Mouse (Mus musculus): ENCODE measurements around the gene Abhd6. TPM values are rescaled to one million over a fixed set of nuclear protein-coding genes. Genes with fewer than 3 reads are reported as not detected.

Gene Abhd6
- polyA plus RNA-seq, 1 experiment from 2014 or later, result 16.1 TPM

GRCm38 (mm10) chr14:8028086-8028485 is 25.4 kb downstream of the Abhd6 start:
- Histone ChIP-seq H3K4me2 (replicated peaks; ENCODE audit: low read depth, low read length) (no peak overlapping the region), H3K4me1 (replicated peaks; ENCODE audit: control insufficient read depth, insufficient read depth, low read length) (no peaks in the 10 kb centered on the region), H3K9me3 (ENCODE audit: control insufficient read depth, low read length) (no peaks in the 10 kb centered on the region), H3K9ac (ENCODE audit: low read depth, low read length) (no peak overlapping the region), H3K4me3 (ENCODE audit: low read depth, low read length) (no peak overlapping the region), H3K27ac (ENCODE audit: low read depth, low read length) (no peak overlapping the region), H3K27me3 (ENCODE audit: control insufficient read depth, insufficient read depth, low read length) (no peaks in the 10 kb centered on the region), H3K36me3 (ENCODE audit: control insufficient read depth, insufficient read depth, low read length) (no peaks in the 10 kb centered on the region)
- DNase-seq (ENCODE audit: low spot score) (no peak), ATAC-seq (ENCODE audit: low FRiP score) (no peak)
- WGBS, result 94% methylated on average over 5 of the region's 5 CpGs

DNA sequence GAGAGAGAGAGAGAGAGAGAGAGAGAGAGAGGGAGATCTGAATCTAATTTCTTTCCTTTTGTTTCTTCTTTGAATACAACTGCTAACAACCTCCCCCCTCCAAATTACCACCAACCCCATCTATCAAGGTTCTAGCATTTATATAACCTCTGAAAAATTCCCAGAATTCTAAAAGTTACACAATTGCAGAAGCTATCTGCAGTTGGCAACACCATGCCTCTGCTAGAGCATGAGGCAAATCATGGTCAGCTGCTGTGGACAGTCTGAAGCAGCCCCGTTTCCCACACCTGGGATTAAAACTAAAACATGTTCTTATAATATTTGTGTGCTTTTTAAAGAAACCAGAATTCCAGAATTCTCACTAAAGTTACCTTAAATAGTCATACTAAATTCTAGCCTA is 27.1 kb downstream of the Abhd6 start:
- Histone ChIP-seq H3K27me3 (ENCODE audit: control insufficient read depth, insufficient read depth, low read length) (no peaks in the 10 kb centered on the region), H3K4me1 (replicated peaks; ENCODE audit: control insufficient read depth, insufficient read depth, low read length) (no peaks in the 10 kb centered on the region), H3K4me2 (replicated peaks; ENCODE audit: low read depth, low read length) (no peak overlapping the region), H3K4me3 (ENCODE audit: low read depth, low read length) (no peak overlapping the region), H3K36me3 (ENCODE audit: control insufficient read depth, insufficient read depth, low read length) (no peaks in the 10 kb centered on the region), H3K9ac (ENCODE audit: low read depth, low read length) (no peak overlapping the region), H3K9me3 (ENCODE audit: control insufficient read depth, low read length) (no peaks in the 10 kb centered on the region), H3K27ac (ENCODE audit: low read depth, low read length) (no peak overlapping the region)
- ATAC-seq (ENCODE audit: low FRiP score) (no peak), DNase-seq (ENCODE audit: low spot score) (no peak)
- WGBS, result 81% methylated on average over 1 of the region's 1 CpGs

GRCm38 (mm10) chr14:8030535-8030934 is 27.8 kb downstream of the Abhd6 start:
- DNase-seq (ENCODE audit: low spot score), result no peak
- 50% methylated on average over 4 of the region's 4 CpGs for WGBS
- no peak overlapping the region for H3K4me2 ChIP-seq (replicated peaks; ENCODE audit: low read depth, low read length)
- no peak for ATAC-seq (ENCODE audit: low FRiP score)
- no peaks in the 10 kb centered on the region for H3K4me1 ChIP-seq (replicated peaks; ENCODE audit: control insufficient read depth, insufficient read depth, low read length)
- no peak overlapping the region for H3K9ac ChIP-seq (ENCODE audit: low read depth, low read length)
- H3K9me3 ChIP-seq (ENCODE audit: control insufficient read depth, low read length), result no peaks in the 10 kb centered on the region
- no peak overlapping the region for H3K27ac ChIP-seq (ENCODE audit: low read depth, low read length)
- no peaks in the 10 kb centered on the region for H3K27me3 ChIP-seq (ENCODE audit: control insufficient read depth, insufficient read depth, low read length)
- no peaks in the 10 kb centered on the region for H3K36me3 ChIP-seq (ENCODE audit: control insufficient read depth, insufficient read depth, low read length)
- H3K4me3 ChIP-seq (ENCODE audit: low read depth, low read length), result no peak overlapping the region

DNA sequence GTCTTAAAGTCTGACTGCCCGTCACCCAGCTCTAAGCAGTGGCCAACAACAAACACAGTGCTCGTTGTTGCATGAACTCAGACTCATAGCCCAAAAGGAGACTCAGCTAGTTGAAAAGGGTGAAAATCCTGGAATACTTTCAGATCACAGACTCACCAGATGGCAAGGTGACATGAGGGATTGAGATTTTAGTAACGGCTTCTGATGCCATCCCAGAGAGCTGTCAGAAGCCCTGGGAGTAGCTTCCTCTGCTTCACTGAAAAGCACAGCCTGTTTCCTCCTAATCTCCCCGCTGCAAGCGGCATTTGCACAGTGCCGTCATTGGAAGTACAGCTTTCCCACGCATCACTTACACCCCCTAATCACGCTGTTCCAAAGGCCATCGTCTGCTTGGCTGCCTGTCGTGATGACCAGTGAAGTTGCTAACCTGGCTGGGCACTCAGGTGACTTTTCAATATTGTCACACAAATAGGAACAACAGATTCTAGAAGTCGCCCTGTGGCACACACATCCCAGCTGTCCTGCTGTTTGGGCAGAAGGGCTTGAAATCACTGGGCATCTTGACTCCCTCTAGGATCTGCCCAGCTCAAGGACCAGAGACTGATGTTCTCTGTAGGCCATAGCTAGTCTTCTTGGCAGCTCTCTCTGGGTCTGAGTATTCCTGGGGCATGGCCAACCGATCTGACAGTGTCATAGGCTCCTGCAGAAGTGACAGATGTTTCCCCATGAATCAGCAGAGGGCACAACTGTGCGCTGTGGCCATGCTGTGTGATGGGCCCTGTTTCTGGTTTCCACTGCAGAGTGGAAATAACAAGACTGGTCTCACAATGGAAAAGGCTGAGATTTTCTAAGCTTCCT is 29.6 kb downstream of the Abhd6 start:
- ATAC-seq (ENCODE audit: low FRiP score) (no peak), DNase-seq (ENCODE audit: low spot score) (no peak)
- no peak overlapping the region for H3K9ac ChIP-seq (ENCODE audit: low read depth, low read length)
- H3K9me3 ChIP-seq (ENCODE audit: control insufficient read depth, low read length), result no peaks in the 10 kb centered on the region
- no peaks in the 10 kb centered on the region for H3K27me3 ChIP-seq (ENCODE audit: control insufficient read depth, insufficient read depth, low read length)
- WGBS, result 80% methylated on average over 13 of the region's 13 CpGs
- no peaks in the 10 kb centered on the region for H3K4me1 ChIP-seq (replicated peaks; ENCODE audit: control insufficient read depth, insufficient read depth, low read length)
- H3K36me3 ChIP-seq (ENCODE audit: control insufficient read depth, insufficient read depth, low read length), result no peaks in the 10 kb centered on the region
- no peak overlapping the region for H3K4me2 ChIP-seq (replicated peaks; ENCODE audit: low read depth, low read length)
- H3K27ac ChIP-seq (ENCODE audit: low read depth, low read length), result no peak overlapping the region
- no peak overlapping the region for H3K4me3 ChIP-seq (ENCODE audit: low read depth, low read length)

GRCm38 (mm10) chr14:8034561-8034960 is 31.9 kb downstream of the Abhd6 start:
- Histone ChIP-seq H3K27ac (ENCODE audit: low read depth, low read length) (no peak overlapping the region), H3K4me2 (replicated peaks; ENCODE audit: low read depth, low read length) (no peak overlapping the region), H3K9me3 (ENCODE audit: control insufficient read depth, low read length) (no peaks in the 10 kb centered on the region), H3K36me3 (ENCODE audit: control insufficient read depth, insufficient read depth, low read length) (no peaks in the 10 kb centered on the region), H3K9ac (ENCODE audit: low read depth, low read length) (no peak overlapping the region), H3K27me3 (ENCODE audit: control insufficient read depth, insufficient read depth, low read length) (no peaks in the 10 kb centered on the region), H3K4me1 (replicated peaks; ENCODE audit: control insufficient read depth, insufficient read depth, low read length) (no peaks in the 10 kb centered on the region), H3K4me3 (ENCODE audit: low read depth, low read length) (no peak overlapping the region)
- DNase-seq (ENCODE audit: low spot score), result no peak
- WGBS, result 76% methylated on average over 5 of the region's 5 CpGs
- no peak for ATAC-seq (ENCODE audit: low FRiP score)

GRCm38 (mm10) chr14:8035951-8036350 is 33.2 kb downstream of the Abhd6 start:
- ATAC-seq (ENCODE audit: low FRiP score), result no peak
- H3K4me1 ChIP-seq (replicated peaks; ENCODE audit: control insufficient read depth, insufficient read depth, low read length), result no peaks in the 10 kb centered on the region
- WGBS, result 86% methylated on average over 6 of the region's 6 CpGs

DNA sequence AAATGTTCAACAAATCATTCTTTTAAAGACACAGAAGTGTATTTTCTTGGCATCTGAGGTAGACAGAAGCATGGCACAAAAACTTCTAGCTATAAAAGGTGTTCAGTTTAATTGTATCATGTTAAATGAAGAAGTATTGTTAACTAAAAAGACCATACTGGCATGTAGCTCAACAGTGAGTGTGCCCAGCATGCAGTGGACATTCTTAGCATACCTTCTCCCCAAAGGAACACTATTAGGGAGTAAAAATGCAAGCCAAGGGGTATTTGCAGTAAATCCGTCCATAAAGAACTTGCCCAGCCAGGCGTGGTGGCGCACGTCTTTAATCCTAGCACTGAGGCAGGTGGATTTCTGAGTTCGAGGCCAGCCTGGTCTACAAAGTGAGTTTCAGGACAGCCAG is 33.7 kb downstream of the Abhd6 start:
- Histone ChIP-seq H3K4me1 (replicated peaks; ENCODE audit: control insufficient read depth, insufficient read depth, low read length) (no peaks in the 10 kb centered on the region), H3K27me3 (ENCODE audit: control insufficient read depth, insufficient read depth, low read length) (no peaks in the 10 kb centered on the region), H3K9ac (ENCODE audit: low read depth, low read length) (no peak overlapping the region), H3K27ac (ENCODE audit: low read depth, low read length) (no peak overlapping the region), H3K4me2 (replicated peaks; ENCODE audit: low read depth, low read length) (no peak overlapping the region), H3K4me3 (ENCODE audit: low read depth, low read length) (no peak overlapping the region), H3K9me3 (ENCODE audit: control insufficient read depth, low read length) (no peaks in the 10 kb centered on the region), H3K36me3 (ENCODE audit: control insufficient read depth, insufficient read depth, low read length) (no peaks in the 10 kb centered on the region)
- DNase-seq (ENCODE audit: low spot score) (no peak), ATAC-seq (ENCODE audit: low FRiP score) (no peak)
- WGBS, result 82% methylated on average over 5 of the region's 5 CpGs

More at GRCm38 (mm10) chr14:8035951-8036350, 33.2 kb downstream of the Abhd6 start:
- Histone ChIP-seq H3K4me2 (replicated peaks; ENCODE audit: low read depth, low read length) (no peak overlapping the region), H3K36me3 (ENCODE audit: control insufficient read depth, insufficient read depth, low read length) (no peaks in the 10 kb centered on the region), H3K9me3 (ENCODE audit: control insufficient read depth, low read length) (no peaks in the 10 kb centered on the region), H3K27me3 (ENCODE audit: control insufficient read depth, insufficient read depth, low read length) (no peaks in the 10 kb centered on the region), H3K27ac (ENCODE audit: low read depth, low read length) (no peak overlapping the region), H3K4me3 (ENCODE audit: low read depth, low read length) (no peak overlapping the region), H3K9ac (ENCODE audit: low read depth, low read length) (no peak overlapping the region)
- no peak for DNase-seq (ENCODE audit: low spot score)

- 86% methylated on average over 5 of the region's 5 CpGs for WGBS
- H3K36me3 ChIP-seq (ENCODE audit: control insufficient read depth, insufficient read depth, low read length), result no peaks in the 10 kb centered on the region
- no peaks in the 10 kb centered on the region for H3K9me3 ChIP-seq (ENCODE audit: control insufficient read depth, low read length)
- no peaks in the 10 kb centered on the region for H3K4me1 ChIP-seq (replicated peaks; ENCODE audit: control insufficient read depth, insufficient read depth, low read length)
- H3K9ac ChIP-seq (ENCODE audit: low read depth, low read length), result no peak overlapping the region
- DNase-seq (ENCODE audit: low spot score) (no peak), ATAC-seq (ENCODE audit: low FRiP score) (no peak)
- H3K27me3 ChIP-seq (ENCODE audit: control insufficient read depth, insufficient read depth, low read length), result no peaks in the 10 kb centered on the region
- no peak overlapping the region for H3K4me2 ChIP-seq (replicated peaks; ENCODE audit: low read depth, low read length)
- no peak overlapping the region for H3K4me3 ChIP-seq (ENCODE audit: low read depth, low read length)
- H3K27ac ChIP-seq (ENCODE audit: low read depth, low read length), result no peak overlapping the region
These were observed 35.4 kb downstream of the Abhd6 start for GRCm38 (mm10) chr14:8038150-8038549.

DNA sequence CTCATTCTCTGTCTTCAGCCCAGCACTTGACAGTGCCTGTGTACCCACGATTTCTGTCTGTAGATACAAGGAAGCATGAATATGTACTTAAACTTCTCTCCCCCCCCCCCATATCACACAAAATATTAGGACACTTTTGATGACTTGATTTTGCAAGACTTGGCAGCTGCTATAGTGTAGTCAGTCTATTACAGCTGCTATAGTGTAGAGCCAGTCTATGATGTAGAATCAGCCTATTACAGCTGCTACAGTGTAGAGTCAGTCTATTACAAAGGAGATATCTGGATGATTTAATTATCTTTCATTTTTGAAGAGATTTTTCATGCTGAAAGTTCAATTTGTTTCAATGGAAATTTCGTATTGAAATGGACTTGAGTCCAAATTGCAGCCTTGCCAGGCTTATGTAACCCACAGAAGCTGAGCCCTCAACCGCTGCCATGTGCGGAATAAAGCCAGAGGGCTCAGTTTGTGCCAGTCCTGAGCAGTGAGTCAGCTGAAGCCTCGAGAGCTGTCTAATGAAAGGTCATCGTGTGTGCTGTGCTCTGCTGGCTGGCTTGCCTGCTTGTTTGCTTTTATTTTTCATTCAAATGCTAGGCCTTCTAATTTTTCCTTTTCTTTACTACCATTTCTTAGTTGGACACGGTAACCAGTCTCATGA is 36.2 kb downstream of the Abhd6 start:
- Histone ChIP-seq H3K4me3 (ENCODE audit: low read depth, low read length) (no peak overlapping the region), H3K4me1 (replicated peaks; ENCODE audit: control insufficient read depth, insufficient read depth, low read length) (no peaks in the 10 kb centered on the region), H3K9me3 (ENCODE audit: control insufficient read depth, low read length) (no peaks in the 10 kb centered on the region), H3K27ac (ENCODE audit: low read depth, low read length) (no peak overlapping the region), H3K9ac (ENCODE audit: low read depth, low read length) (no peak overlapping the region), H3K36me3 (ENCODE audit: control insufficient read depth, insufficient read depth, low read length) (no peaks in the 10 kb centered on the region), H3K27me3 (ENCODE audit: control insufficient read depth, insufficient read depth, low read length) (no peaks in the 10 kb centered on the region), H3K4me2 (replicated peaks; ENCODE audit: low read depth, low read length) (no peak overlapping the region)
- 83% methylated on average over 7 of the region's 7 CpGs for WGBS
- DNase-seq (ENCODE audit: low spot score) (no peak), ATAC-seq (ENCODE audit: low FRiP score) (no peak)
